19 mouse cellular contexts compared by ENCODE assay signal in genomic region chr3:88222446-88222845, GRCm38 (mm10). TPM values are rescaled to one million over a fixed set of nuclear protein-coding genes. Genes with fewer than 3 reads are reported as not detected.
A peak's percentile ranks its signal among the peaks of the same experiment; 100 is the strongest.
DNase-seq lines count a peak whose midpoint lies in the region; ATAC-seq and TF ChIP-seq lines count a peak whose summit lies in the region.
"Had no signal": no experiment of that assay in that cellular context is flagged by ENCODE, and none has a peak within 500 bp of the region (broad histone marks: within the 10 kb centered on the region; RNA-seq: fewer than 3 reads in every experiment).

No protein-coding gene starts in this region.

- peaks cover 16% of the 10 kb centered on the region for H3K36me3 ChIP-seq in forebrain, embryonic 11.5 days (ENCODE audit: control insufficient read depth, insufficient read depth, low read length)
- peaks cover 27% of the 10 kb centered on the region for H3K36me3 ChIP-seq in hindbrain, embryonic 12.5 days
- peaks cover 25% of the 10 kb centered on the region for H3K36me3 ChIP-seq in midbrain, postnatal 0 days (ENCODE audit: insufficient read depth, low read length)
- H3K36me3 ChIP-seq in lung, postnatal 0 days (ENCODE audit: insufficient read depth, low read length): no peaks in the 10 kb centered on the region
- H3K36me3 ChIP-seq: heart, embryonic 12.5 days; kidney, embryonic 15.5 days had no signal

- TF ChIP-seq EP300 in lung, postnatal 0 days (IDR thresholded peaks at IDR 0.05): no peak

- no peak overlapping the region for H3K4me3 ChIP-seq in left cerebral cortex, adult 2 months
- peak overlapping the region; percentile 10; the same call in 1 of the 2 replicates for H3K4me3 ChIP-seq in forebrain, embryonic 11.5 days (ENCODE audit: low read depth, low read length)
- no peak overlapping the region for H3K4me3 ChIP-seq in hindbrain, embryonic 12.5 days
- no peak overlapping the region for H3K4me3 ChIP-seq in midbrain, postnatal 0 days (ENCODE audit: low read depth, low read length)
- H3K4me3 ChIP-seq in lung, postnatal 0 days (ENCODE audit: low read depth, low read length): no peak overlapping the region
- H3K4me3 ChIP-seq: erythroblast, embryonic 14.5 days; heart, embryonic 12.5 days; kidney, embryonic 15.5 days had no signal

- WGBS in forebrain, embryonic 11.5 days: 65% methylated on average over 6 of the region's 6 CpGs
- WGBS in hindbrain, embryonic 12.5 days: 65% methylated on average over 6 of the region's 6 CpGs
- 48% methylated on average over 6 of the region's 6 CpGs for WGBS in midbrain, postnatal 0 days
- WGBS in lung, postnatal 0 days: 79% methylated on average over 6 of the region's 6 CpGs

- intact Hi-C loops in left cerebral cortex, adult 2 months (cut with DNase I): loop anchor here (1.0 kb wide), 2 partner anchors 10 to 17 kb away; no protein-coding TSS in a partner anchor
- intact Hi-C loops in left cerebral cortex, postnatal 36 days (cut with DNase I): no loop called here

- no peaks in the 10 kb centered on the region for H3K9me3 ChIP-seq in forebrain, embryonic 11.5 days (ENCODE audit: control insufficient read depth, low read length)
- no peaks in the 10 kb centered on the region for H3K9me3 ChIP-seq in hindbrain, embryonic 12.5 days (replicated peaks)
- no peaks in the 10 kb centered on the region for H3K9me3 ChIP-seq in midbrain, postnatal 0 days (ENCODE audit: low read length)
- H3K9me3 ChIP-seq in lung, postnatal 0 days (ENCODE audit: low read length): no peaks in the 10 kb centered on the region
- H3K9me3 ChIP-seq: heart, embryonic 12.5 days; kidney, embryonic 15.5 days had no signal

- H3K27me3 ChIP-seq in forebrain, embryonic 11.5 days (ENCODE audit: control insufficient read depth, insufficient read depth, low read length): peaks cover 26% of the 10 kb centered on the region
- H3K27me3 ChIP-seq in hindbrain, embryonic 12.5 days: peaks cover 36% of the 10 kb centered on the region
- peaks cover 7% of the 10 kb centered on the region; the same call in 1 of the 2 replicates for H3K27me3 ChIP-seq in midbrain, postnatal 0 days (ENCODE audit: insufficient read depth, low read length)
- peaks cover 29% of the 10 kb centered on the region for H3K27me3 ChIP-seq in lung, postnatal 0 days (replicated peaks; ENCODE audit: insufficient read depth, low read length)

- 0 out of 2 replicates have a peak, but pooled peaks have one; percentile 6 for ATAC-seq in forebrain, embryonic 11.5 days (replicated peaks; ENCODE audit: low FRiP score)
- 0 out of 2 replicates have a peak, but pooled peaks have one; percentile 0 for ATAC-seq in hindbrain, embryonic 12.5 days (ENCODE audit: low FRiP score)
- ATAC-seq in midbrain, postnatal 0 days (ENCODE audit: low FRiP score): no peak; the same call in 1 of the 2 replicates
- no peak for ATAC-seq in lung, postnatal 0 days
- ATAC-seq in megakaryocyte, adult 5-6 weeks (ENCODE audit: poor library complexity, severe bottlenecking): no peak
- ATAC-seq: CD4-positive, CD25-positive, alpha-beta regulatory T cell, adult 4 months; Patski had no signal

- H3K9ac ChIP-seq in forebrain, embryonic 11.5 days (ENCODE audit: low read length): peak overlapping the region; percentile 37; the same call in 1 of the 2 replicates
- no peak overlapping the region; the same call in 1 of the 2 replicates for H3K9ac ChIP-seq in hindbrain, embryonic 12.5 days
- no peak overlapping the region for H3K9ac ChIP-seq in midbrain, postnatal 0 days (replicated peaks; ENCODE audit: low read length, poor library complexity, severe bottlenecking)
- no peak overlapping the region for H3K9ac ChIP-seq in lung, postnatal 0 days (replicated peaks; ENCODE audit: low read depth)
- H3K9ac ChIP-seq: heart, embryonic 12.5 days; kidney, embryonic 15.5 days; lung, embryonic 14.5 days had no signal

- peak overlapping the region; percentile 36; the same call in 1 of the 2 replicates for H3K4me2 ChIP-seq in forebrain, embryonic 11.5 days (ENCODE audit: low read depth, low read length, severe bottlenecking)
- peak overlapping the region; percentile 28 for H3K4me2 ChIP-seq in hindbrain, embryonic 12.5 days (replicated peaks)
- H3K4me2 ChIP-seq in midbrain, postnatal 0 days (ENCODE audit: low read depth, low read length, poor library complexity, severe bottlenecking): no peak overlapping the region
- no peak overlapping the region for H3K4me2 ChIP-seq in lung, postnatal 0 days (replicated peaks; ENCODE audit: low read depth, low read length)
- H3K4me2 ChIP-seq: heart, embryonic 12.5 days; kidney, embryonic 15.5 days; lung, embryonic 14.5 days had no signal

- H3K27ac ChIP-seq in left cerebral cortex, adult 2 months: peak overlapping the region; percentile 83
- H3K27ac ChIP-seq in forebrain, embryonic 11.5 days (ENCODE audit: low read depth, low read length): peak overlapping the region; percentile 89
- peak overlapping the region; percentile 97 for H3K27ac ChIP-seq in hindbrain, embryonic 12.5 days
- H3K27ac ChIP-seq in midbrain, postnatal 0 days (ENCODE audit: low read depth, low read length): peak overlapping the region; percentile 85
- no peak overlapping the region for H3K27ac ChIP-seq in lung, postnatal 0 days (ENCODE audit: low read length)
- H3K27ac ChIP-seq: kidney, embryonic 15.5 days had no signal

- DNase-seq in left cerebral cortex, adult 2 months (ENCODE audit: extremely low spot score in 1 of 2, low spot score in 2 of 2): peak in 1 of 2 experiments; percentile 58
- no peak for DNase-seq in left cerebral cortex, postnatal 36 days (ENCODE audit: low spot score in 2 of 2)
- no peak for DNase-seq in forebrain, embryonic 11.5 days (ENCODE audit: low spot score)
- no peak for DNase-seq in midbrain, postnatal 0 days (ENCODE audit: low spot score)
- no peak for DNase-seq in lung, postnatal 0 days (ENCODE audit: low spot score)
- no peak for DNase-seq in spleen, postnatal 4 days (ENCODE audit: low spot score in 2 of 2)
- DNase-seq: adrenal gland, adult 2 months; gastrocnemius, postnatal 10 days; lung, embryonic 14.5 days; spleen, adult 18-20 months had no signal

- peaks cover 45% of the 10 kb centered on the region for H3K4me1 ChIP-seq in forebrain, embryonic 11.5 days (replicated peaks; ENCODE audit: control insufficient read depth, insufficient read depth, low read length)
- peaks cover 78% of the 10 kb centered on the region for H3K4me1 ChIP-seq in hindbrain, embryonic 12.5 days
- H3K4me1 ChIP-seq in midbrain, postnatal 0 days (ENCODE audit: insufficient read depth, low read length): no peaks in the 10 kb centered on the region
- no peaks in the 10 kb centered on the region for H3K4me1 ChIP-seq in lung, postnatal 0 days (ENCODE audit: insufficient read depth, low read depth, low read length)
- H3K4me1 ChIP-seq: heart, embryonic 12.5 days; kidney, embryonic 15.5 days had no signal

- TF ChIP-seq CTCF in left cerebral cortex, adult 2 months (IDR thresholded peaks at IDR 0.05): no peak
- TF ChIP-seq CTCF in midbrain, postnatal 0 days (IDR thresholded peaks at IDR 0.05): no peak
- no peak for TF ChIP-seq CTCF in lung, postnatal 0 days (IDR thresholded peaks at IDR 0.05)

RNA-seq across cellular contexts. Expression of gene Rhbg, which starts 32.1 kb away (rescaled TPM):
- total RNA-seq in left cerebral cortex, adult 2 months (2021): not detected
- not detected for total RNA-seq in left cerebral cortex, postnatal 36 days (2021)
- polyA plus RNA-seq in forebrain, embryonic 11.5 days (2014; fragmentation: Nextera tagmentation; extraction: Ambion mirVana): 0.36 TPM in 1 of 2 replicates, not detected in the other
- polyA plus RNA-seq in hindbrain, embryonic 12.5 days (2016; fragmentation: Nextera tagmentation; extraction: Ambion mirVana): 0.23 and 0.25 TPM in 2 replicates
- total RNA-seq in midbrain, postnatal 0 days (2014; rRNA removed): 0.94 and 1.0 TPM in 2 replicates
- 0.21 and 0.41 TPM in 2 replicates for polyA plus RNA-seq in midbrain, postnatal 0 days (2015; fragmentation: Nextera tagmentation; extraction: Ambion mirVana)
- 3.9 and 4.9 TPM in 2 replicates for polyA plus RNA-seq in lung, postnatal 0 days (2015; fragmentation: Nextera tagmentation; extraction: Ambion mirVana)
- total RNA-seq in megakaryocyte, adult 5-6 weeks (2015): not detected in 2 replicates
- total RNA-seq in megakaryocyte, adult 5-6 weeks (2017): not detected in 2 replicates
- total RNA-seq: gastrocnemius, postnatal 10 days; hematopoietic stem cell, adult 5-6 weeks; layer of hippocampus, postnatal 14 days had no signal
- polyA plus RNA-seq: CD4-positive, CD25-positive, alpha-beta regulatory T cell, adult 4 months; erythroblast, embryonic 14.5 days; lung, embryonic 14.5 days; Patski had no signal

Comparison
In these comparisons a context has a peak if more than half of its experiments do, and no peak if none do; other contexts are left out.
1. ATAC-seq: peak in forebrain, embryonic 11.5 days (single experiment) and hindbrain, embryonic 12.5 days (single experiment); none in midbrain, postnatal 0 days (single experiment), lung, postnatal 0 days (single experiment) and megakaryocyte, adult 5-6 weeks (single experiment).
2. H3K4me2 ChIP-seq: peak in forebrain, embryonic 11.5 days (single experiment) and hindbrain, embryonic 12.5 days (single experiment); none in midbrain, postnatal 0 days (single experiment) and lung, postnatal 0 days (single experiment).